Mouse (Mus musculus) left cerebral cortex, adult 2 months (tissue): ENCODE data around the gene Mfsd7a. TPM values are rescaled to one million over a fixed set of nuclear protein-coding genes. Genes with fewer than 3 reads are reported as not detected.
"Not testable (repeated sequence)": the region's sequence is repeated elsewhere in the genome, so short reads cannot be mapped to it uniquely, and the experiment has no call there.

Experiments used
- DNase-seq, 2 experiments: peaks; one replicate each; pipeline ENCODE4 v3.0.0; 2021 to 2022; ENCODE audit warnings: low spot score in 2 of 2, mixed read lengths in 1 of 2; ENCODE audit errors: extremely low spot score in 1 of 2
- H3K27ac ChIP-seq: fragments of 200-600 bp; 2 replicates; pipeline ENCODE4 v1.8.1; 2022
- H3K4me3 ChIP-seq: fragments of 200-600 bp; 2 replicates; pipeline ENCODE4 v1.8.1; 2022
- CTCF ChIP-seq: fragments of 200-600 bp; IDR thresholded peaks from 2 replicates; pipeline ENCODE4 v1.8.1; 2022; ENCODE audit warnings: antibody characterized with exemption, mild to moderate bottlenecking, moderate library complexity
- intact Hi-C: fragments of 180-260 bp; cut with DNase I; formaldehyde crosslinking; loops from one replicate; pipeline ENCODE4 v1.15.1; 2025
- long read RNA-seq, 2 experiments: library from polyadenylated mRNA; stranded (forward); transcript quantifications; one replicate each; pipeline ENCODE4 v2.0.0; 2021; ENCODE audit warnings: borderline mapping rate in 2 of 2
- total RNA-seq, 2 experiments: library from RNA; stranded (reverse); gene quantifications; 2 replicates each; pipeline ENCODE4 v1.2.3; 2021

Mfsd7a gene
- total RNA-seq, result under 1 TPM; 0.75 TPM
- long read RNA-seq, experiment 1, result 0 reads
- long read RNA-seq, experiment 2, result 0 reads

DNA sequence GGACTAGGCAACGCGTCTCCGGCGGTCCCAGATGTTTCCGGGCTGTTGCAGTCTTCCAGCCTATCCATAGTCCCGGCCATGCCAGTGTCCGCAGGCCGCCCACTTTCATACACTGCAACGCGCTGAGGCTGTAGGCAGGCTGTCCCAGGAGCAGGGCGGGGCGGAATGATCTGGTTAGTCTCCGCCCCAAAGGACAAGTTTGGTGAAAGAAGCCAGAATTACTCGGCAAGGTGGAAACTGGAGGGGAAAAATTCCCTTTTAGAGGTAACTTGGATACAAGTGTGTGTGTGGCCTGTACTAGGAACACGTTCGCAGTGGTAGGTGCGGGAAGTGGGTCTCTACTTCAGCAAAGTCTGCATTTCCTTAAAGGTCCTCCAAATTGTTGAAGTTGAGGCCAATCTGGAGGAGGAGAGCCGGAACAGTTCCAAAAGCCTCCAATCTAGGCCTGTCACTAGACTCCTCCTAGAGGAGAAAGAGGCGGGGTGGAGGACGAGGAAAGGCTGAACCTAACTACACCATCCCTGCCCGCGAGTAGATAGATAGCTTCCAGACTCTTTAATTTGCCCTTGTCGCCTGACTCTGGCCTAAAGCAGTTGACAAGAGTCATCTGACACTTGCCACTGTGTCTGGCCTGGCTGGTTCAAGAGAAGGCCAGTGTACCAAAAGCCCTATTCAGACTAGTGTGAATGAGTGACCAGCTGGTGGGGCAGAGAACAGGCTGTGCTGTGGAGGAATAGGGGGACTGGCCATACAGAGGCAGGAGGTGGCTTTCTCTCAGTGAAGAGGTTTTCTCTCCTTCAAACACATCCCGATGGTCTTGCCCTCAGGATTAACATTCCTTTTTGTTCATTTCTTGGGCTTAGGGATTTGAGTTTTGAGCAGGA is at the start of gene Mfsd7a:
Mfsd7a (minus strand) TSS at position 107 of the 884 bp plus-strand sequence.
- H3K27ac ChIP-seq, result no peak within 1 kb of the TSS
- intact Hi-C loops, result no loop called here
- no peak for DNase-seq
- TF ChIP-seq CTCF, result no peak
- H3K4me3 ChIP-seq, result peak within 1 kb of the TSS; percentile 41

DNA sequence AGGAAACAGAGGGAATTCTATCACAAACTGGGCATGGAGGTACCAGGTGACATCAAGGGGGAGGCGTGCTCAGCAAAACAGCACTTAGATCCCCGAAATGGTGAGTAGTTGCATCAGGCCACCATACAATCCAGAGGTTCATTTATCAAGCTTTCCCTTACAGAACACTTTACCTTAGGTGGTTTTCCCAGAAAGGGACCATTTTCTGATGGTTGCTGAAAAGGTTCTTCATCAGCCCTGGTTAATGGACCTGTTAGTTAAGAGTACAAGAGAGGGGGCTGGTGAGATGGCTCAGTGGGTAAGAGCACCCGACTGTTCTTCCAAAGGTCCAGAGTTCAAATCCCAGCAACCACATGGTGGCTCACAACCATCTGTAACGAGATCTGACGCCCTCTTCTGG is 37.5 kb upstream of the Mfsd7a start:
- H3K27ac ChIP-seq, H3K4me3 ChIP-seq, intact Hi-C loops, DNase-seq: not testable (repeated sequence)

DNA sequence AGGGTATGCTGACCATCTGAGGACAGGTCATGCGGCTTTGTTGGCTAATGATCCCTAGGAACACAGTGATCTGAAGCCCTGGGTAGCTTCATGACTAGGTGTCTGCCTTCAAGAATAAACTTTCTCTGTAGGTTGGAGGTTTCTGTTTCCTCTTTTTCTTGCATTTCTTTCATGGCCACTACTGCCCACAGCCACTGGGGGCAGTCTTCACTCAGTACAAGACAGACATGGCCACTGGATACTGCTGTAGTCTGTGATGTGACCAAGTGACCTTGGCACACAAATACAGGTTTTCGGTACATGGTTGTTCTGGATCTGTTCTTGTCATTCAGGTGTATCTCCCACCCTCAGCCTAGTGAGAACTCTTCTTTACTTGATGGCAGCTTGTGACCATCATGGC is 36.5 kb upstream of the Mfsd7a start:
- TF ChIP-seq CTCF, result peak; percentile 71
- H3K27ac ChIP-seq, result no peak overlapping the region
- intact Hi-C loops, result no loop called here
- DNase-seq, result no peak
- no peak overlapping the region for H3K4me3 ChIP-seq

DNA sequence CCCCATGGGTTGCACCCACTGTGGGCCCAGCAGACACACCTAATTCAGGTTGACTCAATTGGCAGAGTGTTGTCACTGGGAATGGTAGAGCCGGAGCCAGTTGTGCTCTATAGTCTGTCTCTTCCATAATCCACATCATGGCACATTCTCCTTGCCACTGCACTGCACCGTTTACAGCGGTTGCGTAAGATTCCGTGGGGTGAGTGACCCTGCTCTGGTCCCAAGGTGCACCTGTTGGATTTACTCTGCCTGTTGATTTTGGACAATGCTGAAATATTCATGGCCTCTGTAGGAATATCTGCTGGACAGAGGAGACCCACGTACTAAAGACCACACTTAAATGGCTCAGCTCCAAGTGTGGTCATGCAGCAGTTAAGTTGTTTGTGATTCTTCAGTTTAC is 34.3 kb upstream of the Mfsd7a start:
- intact Hi-C loops, result no loop called here
- no peak for DNase-seq
- Histone ChIP-seq H3K27ac (no peak overlapping the region), H3K4me3 (no peak overlapping the region)
- TF ChIP-seq CTCF, result no peak

DNA sequence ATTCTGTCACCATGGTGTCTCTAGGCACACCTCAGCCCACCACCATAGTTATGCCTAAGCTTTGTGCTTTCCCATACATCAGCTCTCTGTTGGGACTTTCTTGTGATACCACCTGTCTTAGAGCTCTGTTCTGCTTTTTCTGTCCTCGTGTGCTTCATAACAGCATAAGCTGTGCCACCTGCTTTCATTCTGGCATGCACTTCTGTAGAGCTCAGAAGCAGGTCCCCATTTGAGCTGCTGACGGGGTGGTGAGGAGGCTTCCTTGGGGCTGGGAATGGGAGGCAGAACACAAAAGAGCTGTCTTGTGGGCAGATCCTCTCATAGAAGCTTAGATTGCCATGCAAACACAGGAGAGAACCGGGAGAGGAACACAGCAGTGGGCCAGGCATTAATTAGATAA is 27.3 kb upstream of the Mfsd7a start:
- DNase-seq, result no peak
- intact Hi-C loops, result no loop called here
- no peak for TF ChIP-seq CTCF
- H3K27ac ChIP-seq, result no peak overlapping the region
- no peak overlapping the region for H3K4me3 ChIP-seq

DNA sequence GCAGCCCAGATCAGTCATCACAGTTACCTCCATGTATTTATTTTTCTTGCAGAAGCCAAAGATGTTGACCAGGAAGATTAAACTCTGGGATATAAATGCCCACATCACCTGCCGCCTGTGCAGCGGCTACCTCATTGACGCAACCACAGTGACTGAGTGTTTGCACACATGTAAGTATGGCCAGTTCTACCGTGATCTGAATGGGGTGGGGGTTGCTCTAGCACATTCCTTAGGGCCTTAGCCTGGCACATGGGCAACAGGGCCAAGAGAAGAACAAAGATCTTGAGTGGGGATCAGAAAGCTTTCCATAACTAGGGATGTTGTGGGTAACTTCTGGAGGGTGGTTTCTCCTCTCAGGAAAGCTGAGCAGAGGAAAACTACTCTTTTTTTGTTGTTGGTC is 25.0 kb upstream of the Mfsd7a start:
- no peak for DNase-seq
- Histone ChIP-seq H3K4me3 (no peak overlapping the region), H3K27ac (no peak overlapping the region)
- no peak for TF ChIP-seq CTCF
- intact Hi-C loops, result no loop called here

DNA sequence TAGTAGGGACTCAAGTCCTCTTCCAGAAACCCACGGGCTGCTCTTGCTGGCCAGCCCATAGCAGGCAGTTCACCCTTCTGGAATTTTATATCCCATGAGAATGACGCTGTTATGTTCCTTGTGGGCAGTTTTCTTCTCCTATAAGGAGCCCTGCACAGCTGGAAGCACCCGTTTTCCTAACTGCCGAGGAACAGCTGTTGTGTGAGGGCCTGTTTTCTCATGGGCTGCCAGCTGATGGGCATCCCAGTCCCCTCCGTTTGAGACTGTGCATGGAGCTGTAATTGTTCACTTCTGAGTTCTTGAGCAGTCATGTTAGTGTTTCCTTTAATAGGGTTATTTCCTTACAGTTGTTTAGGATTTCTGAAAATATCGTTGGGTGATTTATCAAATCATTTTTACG is 20.9 kb upstream of the Mfsd7a start:
- no peak overlapping the region for H3K27ac ChIP-seq
- no peak for TF ChIP-seq CTCF
- no peak overlapping the region for H3K4me3 ChIP-seq
- no peak for DNase-seq
- intact Hi-C loops, result no loop called here

DNA sequence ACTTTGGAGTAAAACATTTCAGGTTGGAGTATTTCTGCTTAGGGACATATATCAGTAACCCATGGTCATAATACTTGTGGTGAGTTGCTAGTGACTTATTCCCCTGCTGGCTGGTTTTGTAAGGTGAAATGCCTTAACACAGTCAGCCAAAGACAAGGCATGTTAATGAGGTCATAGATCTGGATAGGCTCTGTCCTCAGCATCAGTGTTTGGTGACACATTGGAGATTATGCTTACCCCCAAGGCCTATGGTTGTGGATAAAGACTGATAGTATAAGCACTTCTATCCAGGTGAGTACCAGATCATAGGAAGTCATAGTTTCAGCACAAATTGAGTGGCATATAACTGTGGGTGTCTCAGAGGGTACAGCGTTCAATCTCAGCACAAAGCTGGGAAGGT is 18.0 kb upstream of the Mfsd7a start:
- TF ChIP-seq CTCF, result no peak
- intact Hi-C loops, result no loop called here
- no peak overlapping the region for H3K27ac ChIP-seq
- no peak overlapping the region for H3K4me3 ChIP-seq
- DNase-seq, result no peak

DNA sequence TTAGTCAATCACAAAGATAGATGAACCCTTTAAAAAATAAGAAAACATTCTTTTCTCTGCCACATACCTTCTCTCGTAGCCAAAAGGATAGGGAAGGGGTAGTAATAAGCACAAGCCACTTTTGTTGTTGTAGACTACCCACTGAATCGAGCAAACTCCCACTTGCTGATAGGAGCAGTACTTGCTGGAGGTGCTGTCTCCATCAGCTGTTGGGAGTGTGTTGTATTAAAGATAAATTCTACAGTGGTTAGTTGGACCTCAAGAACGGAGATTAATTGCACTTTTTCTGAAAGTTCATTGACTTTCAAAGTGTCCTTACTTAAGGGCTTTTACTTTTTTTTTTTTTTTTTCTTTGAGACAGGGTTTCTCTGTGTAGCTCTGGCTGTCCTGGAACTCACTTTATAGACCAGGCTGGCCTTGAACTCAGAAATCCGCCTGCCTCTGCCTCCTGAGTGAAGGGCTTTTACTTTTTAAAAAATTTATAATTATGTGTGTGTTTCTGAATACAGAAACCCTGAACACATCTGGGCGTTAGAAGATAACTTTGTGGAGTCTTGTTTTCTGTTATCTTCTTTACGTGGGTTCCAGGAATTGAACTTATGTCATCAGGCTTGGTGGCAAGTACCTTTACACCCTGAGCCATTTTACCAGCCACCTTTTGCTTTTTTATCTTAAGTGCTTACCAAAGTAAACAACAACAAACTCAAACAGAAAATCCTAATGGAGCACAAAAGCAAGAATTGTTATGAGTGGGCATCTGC is 16.6 kb upstream of the Mfsd7a start:
- intact Hi-C loops, result no loop called here
- Histone ChIP-seq H3K4me3 (no peak overlapping the region), H3K27ac (no peak overlapping the region)
- DNase-seq, result no peak
- no peak for TF ChIP-seq CTCF

DNA sequence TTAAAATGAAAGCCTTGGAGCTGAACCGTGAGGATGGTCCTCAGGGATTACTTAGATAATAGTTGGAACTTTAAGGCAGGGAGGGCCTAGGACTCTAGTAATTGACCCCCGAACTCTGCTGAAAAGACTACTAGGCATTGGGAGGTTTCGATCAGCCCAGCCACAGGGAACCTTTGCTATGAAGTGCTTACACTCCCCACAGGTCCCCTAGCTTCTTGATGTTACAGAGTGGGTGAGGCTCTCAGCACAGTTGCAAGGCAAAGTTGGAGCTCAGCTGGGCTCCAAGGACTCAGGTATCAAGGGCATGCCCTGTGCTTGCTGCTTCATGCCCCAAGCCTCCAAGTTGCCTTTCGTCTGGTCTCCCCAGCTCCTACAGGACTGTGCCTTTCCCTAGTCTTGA is 13.8 kb upstream of the Mfsd7a start:
- Histone ChIP-seq H3K4me3 (peak overlapping the region; percentile 79), H3K27ac (no peak overlapping the region)
- TF ChIP-seq CTCF, result no peak
- DNase-seq, result no peak
- intact Hi-C loops, result loop anchor here (5.0 kb wide), 1 partner anchor 95 kb away; the partner anchor contains the start of gene Gm42517

DNA sequence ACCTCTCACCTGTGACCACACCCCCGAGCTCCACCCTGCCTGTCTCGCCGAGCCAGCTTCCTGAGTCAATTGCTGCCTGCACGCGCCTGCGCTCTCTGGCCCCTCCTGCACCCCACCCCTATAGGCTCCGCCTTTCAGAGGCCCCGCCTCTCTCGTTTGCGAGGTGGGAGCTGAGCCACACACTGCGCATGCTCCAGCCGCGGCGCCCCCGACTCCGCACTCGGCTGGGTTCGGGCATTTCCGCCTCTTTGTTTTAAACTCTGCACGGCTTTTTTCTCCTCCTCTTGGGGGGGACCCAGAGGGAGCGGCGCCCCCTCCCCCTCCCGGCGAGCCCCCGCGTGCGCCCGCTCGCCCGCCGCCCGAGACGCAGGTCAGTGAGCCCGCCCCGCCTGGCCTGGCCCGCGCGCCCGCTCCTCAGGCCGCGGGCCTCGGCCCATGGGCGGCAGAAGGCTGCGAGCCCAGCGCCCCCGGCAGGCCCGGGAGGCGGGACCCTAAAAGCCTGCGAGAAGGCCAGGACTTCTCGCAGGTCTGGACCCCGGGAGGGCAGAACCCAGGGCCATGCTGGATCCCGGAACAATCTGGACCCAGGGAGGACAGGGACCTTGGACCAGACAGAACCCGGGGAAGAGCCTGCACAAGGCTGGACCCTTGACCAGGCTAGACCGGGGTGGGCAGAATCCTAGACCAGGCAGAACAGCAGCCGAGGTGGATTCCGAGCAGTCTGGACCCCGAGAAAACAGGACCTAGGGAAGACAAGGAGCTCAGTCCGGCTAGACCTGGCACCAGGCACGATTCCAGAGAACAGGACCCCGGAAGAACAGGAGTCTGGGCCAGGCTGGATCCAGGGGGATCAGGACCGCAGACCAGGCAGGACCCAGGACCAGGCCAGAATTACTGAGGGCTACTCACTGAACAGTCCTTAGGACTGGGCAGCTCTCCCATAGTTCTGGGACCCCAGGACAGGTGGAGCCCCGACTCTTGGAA is 12.7 kb upstream of the Mfsd7a start, which contains the start of gene Pcgf3:
Pcgf3 (plus strand) TSS at position 151 of the 984 bp plus-strand sequence.
- no peak for TF ChIP-seq CTCF
- H3K4me3 ChIP-seq, result peak within 1 kb of the TSS; percentile 79
- peak within 1 kb of the TSS; percentile 86 for H3K27ac ChIP-seq
- intact Hi-C loops, result loop anchor here (5.0 kb wide), 1 partner anchor 94 kb away; the partner anchor contains the start of gene Gm42517
- peak; percentile 96 to 97 for DNase-seq
